Mouse (Mus musculus): ENCODE data around the gene Rnf166.

DNA sequence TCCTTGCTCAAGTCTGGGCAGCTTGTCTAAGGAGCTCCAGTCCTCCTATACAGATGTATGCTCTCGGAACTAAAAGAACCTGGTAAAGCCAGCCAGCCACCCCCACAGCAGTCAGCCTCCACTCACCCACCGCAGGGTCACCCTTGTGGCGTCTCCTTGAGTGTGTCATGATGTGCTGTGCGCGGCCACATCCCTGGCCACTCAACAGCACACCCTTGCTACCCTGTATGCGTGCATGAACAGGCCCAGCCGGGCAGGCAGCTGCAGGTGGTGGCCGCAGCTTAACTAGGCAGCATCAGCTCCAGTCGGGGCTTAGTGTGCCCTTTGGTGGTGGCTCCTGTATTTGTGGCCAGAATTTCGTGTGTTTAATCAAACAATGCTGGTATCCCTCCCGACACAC, 18.7 kb downstream of the Rnf166 start:
- TF ChIP-seq CTCF (IDR thresholded peaks at IDR 0.05; ENCODE audit: borderline replicate concordance, insufficient read depth, low read depth, low read length) = no peak
- no peak for TF ChIP-seq POLR2A (IDR thresholded peaks at IDR 0.05; ENCODE audit: borderline replicate concordance, insufficient read depth, low read length)

Data from cerebellum, adult 2 months (tissue).